Mouse (Mus musculus) ES-Bruce4 (cell line): Measurements from ENCODE around the gene Ajap1.

ENCODE experiments used
- CTCF ChIP-seq: IDR thresholded peaks from one replicate; pipeline ENCODE4 v1.8.1; 2011; ENCODE audit warnings: low read depth, low read length
- EP300 ChIP-seq: IDR thresholded peaks from 2 replicates; pipeline ENCODE4 v1.6.1; 2011; ENCODE audit warnings: low read depth, low read length; ENCODE audit not compliant: insufficient read depth
- POLR2A ChIP-seq: IDR thresholded peaks from one replicate; pipeline ENCODE4 v1.8.1; 2011; ENCODE audit warnings: low read length; ENCODE audit not compliant: insufficient read depth

DNA sequence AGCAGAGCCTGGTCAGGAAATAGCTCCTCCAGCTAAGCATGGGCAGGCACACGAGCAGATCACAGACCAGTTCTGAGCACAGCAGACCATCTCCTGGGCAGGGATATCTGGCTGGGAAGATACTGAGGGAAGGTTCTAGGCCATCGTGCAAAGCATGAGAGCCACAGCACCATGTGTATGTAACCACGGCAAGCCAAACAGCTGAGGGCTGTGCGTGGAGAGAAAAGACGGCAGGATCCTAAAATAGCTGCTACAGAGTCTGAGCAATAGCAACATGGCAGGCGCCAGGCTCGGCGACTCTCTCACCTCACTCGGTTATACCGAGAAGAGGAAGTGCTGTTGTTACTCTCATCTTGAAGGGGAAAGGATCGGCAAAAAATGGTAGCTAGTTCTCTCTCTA lies 42.7 kb downstream of the Ajap1 start:
- TF ChIP-seq EP300 = no peak
- no peak for TF ChIP-seq CTCF
- no peak for TF ChIP-seq POLR2A
